Mouse (Mus musculus): Measurements from ENCODE around the gene Ssbp2.

The Ssbp2 gene

DNA sequence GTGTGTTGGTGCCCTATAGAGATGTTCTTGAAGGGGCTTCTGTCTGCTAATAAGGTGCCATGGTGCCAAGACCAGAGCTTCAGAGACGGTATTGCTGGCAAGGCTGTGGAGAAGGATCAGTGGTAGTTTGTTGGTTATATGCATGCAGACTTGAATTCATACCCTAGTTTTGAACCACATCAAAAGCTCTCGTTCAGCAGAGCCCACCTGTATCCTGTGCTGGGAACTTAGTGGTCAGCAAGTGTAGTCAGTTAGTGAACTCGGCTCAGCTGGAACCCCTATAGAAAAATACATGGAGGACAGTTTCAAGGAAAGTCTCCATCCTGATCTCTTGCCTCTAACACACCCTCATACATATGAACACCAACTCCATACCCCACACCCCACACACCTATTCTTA is 69.7 kb downstream of the Ssbp2 start:
- no peak for DNase-seq (ENCODE audit: low read depth, low spot score)

DNA sequence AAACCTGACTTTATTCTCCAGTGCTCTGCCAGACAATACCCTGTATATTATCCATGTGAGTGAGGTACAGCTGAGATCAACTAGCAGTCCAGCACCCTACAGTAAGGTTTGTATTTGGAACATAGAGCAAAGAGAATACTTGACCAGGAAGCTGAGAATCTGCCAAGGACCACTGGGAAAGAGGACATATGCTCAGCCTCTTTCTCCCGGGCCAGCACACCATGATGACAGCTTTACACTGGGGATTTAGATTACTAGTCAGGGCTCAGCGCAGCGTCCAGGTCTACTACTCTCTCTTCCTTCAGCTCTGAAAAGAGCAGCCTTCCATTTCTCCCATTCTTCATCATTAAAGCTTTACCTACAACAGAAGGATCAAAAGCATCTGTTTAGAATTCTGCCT is 76.6 kb downstream of the Ssbp2 start:
- DNase-seq (ENCODE audit: low read depth, low spot score): no peak

DNA sequence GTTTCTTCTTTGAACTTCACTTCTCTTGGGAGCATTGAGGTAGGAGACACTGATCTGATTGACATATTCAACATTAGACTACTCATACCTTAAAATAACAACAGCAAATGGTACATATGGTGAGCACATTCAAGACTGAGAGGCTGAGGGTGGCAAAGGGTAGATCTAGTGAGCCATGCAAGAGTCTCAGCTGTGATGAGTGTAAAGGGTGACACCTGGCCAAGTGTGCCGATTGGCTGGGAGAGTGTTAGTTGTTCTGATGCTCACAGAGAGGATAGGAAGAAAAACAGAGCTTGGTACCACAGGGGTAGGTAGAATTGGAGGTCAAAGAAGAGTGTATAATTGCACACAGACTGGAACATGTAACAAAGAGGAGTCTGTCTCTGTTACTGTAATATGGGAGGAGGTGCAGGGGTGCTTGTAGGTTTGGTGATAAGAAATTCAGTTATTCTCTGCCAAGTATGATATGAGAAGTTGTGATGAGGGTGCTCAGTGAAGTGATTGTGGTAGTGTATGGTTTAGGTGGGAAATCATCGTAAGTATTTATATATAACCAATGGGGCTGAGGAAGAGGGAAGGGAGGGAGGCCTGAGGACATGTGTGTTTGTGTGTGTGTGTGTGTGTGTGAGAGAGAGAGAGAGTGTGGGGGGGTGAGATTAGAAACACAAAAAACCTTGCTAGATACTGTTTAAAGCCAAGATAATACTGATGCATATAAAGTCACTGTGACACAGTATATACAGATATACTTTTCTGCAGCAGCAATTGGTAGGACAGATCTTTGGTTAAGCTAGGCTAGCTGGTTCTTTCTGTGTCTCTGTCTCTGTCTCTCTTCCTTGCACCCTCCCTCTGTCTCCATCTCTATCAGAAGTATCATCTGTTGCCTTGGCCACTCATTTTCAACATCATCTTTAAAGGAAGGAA is 80.3 kb downstream of the Ssbp2 start:
- DNase-seq (ENCODE audit: low read depth, low spot score): no peak

DNA sequence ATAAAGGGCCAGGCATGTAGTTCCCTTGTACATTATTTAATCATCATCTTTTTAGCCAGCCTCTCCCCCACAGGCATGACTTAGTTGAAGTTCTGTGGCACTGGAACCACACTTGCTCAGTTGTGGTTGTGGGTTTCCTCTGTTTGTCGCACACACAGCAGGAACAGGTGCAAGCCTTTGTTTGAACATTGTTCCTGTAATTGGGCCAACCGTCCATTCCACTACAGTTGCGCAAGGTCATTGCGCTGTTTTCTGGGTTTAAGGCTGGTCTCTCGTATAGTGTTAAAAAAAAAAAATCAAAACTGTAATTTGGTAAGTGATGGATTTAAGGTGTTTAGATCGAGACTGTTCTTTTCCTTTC is 81.0 kb downstream of the Ssbp2 start:
- DNase-seq (ENCODE audit: low read depth, low spot score): no peak

DNA sequence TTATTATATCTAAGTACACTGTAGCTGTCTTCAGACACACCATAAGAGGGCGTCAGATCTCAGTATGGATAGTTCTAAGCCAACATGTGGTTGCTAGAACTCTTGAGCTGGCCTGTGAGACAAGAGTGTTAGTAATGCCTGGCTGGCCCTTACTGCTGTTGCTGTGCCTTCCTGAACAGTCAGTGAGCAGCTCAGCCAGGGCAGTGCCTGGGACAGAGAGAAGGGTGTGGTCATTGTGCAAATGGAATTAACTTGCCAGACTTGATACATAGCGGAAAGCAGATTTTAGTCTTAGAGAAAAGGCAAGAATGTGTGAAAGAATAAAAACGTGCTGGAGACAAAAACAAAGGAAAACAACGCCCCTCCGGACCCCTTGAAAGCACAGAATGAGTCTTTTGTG is 83.5 kb downstream of the Ssbp2 start:
- no peak for DNase-seq (ENCODE audit: low read depth, low spot score)

DNA sequence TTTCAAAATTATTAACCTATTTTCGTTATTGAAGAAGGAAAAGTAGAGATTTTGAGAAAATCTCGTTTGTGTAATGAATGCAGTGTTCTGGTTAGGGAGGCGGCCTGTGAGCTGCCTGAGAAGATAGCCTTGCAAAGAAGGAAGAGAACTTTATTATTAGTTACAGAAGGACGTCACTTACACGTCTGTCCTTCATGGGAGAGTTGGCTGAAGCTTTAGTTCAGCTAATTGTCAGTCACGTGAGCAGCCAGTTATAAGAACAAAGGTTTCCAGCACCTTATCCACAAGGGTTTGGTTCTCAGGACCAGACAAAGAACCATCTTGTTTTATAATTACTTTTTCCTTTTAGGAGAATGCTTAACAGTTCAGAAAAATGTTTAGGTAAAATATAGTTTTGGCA is 104.0 kb downstream of the Ssbp2 start:
- DNase-seq (ENCODE audit: low read depth, low spot score): no peak

DNA sequence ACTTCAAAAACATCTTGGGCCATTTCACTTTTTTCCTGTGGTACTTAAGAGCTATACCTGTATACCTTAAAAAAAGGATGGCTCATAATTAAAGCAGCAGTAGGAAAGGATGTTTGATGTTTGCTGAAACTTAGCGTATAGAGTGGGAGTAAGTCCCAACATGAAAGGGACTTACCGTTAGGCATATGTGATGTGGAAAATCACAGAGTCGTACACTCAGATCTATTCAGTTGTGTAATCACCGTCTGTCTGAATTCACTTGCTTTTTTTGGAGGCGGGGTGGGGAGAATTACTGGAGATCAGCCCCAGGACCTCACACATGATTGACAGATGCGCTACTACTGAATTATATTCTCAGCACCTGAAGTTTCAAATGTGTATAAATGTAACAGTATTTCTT is 104.7 kb downstream of the Ssbp2 start:
- DNase-seq (ENCODE audit: low read depth, low spot score): no peak

DNA sequence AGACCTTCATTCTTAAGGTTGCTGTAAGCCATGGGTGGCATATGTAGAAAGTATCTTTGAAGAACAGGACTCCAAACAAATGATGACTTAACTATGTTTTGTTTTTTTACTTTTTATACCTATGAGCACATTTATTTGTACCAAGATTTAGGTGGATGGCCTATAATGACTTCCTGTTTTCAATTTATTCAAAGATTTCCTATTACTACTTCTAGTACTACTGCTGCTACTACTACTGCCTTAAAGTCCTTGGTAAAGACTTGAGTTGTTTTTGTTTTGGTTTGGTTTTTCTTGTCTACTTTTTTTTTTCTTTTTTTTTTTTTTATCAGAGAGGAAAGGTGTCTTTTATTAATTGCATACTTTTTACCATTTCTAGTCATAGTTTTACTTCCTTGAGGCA is 121.4 kb downstream of the Ssbp2 start:
- no peak for DNase-seq (ENCODE audit: low read depth, low spot score)

DNA sequence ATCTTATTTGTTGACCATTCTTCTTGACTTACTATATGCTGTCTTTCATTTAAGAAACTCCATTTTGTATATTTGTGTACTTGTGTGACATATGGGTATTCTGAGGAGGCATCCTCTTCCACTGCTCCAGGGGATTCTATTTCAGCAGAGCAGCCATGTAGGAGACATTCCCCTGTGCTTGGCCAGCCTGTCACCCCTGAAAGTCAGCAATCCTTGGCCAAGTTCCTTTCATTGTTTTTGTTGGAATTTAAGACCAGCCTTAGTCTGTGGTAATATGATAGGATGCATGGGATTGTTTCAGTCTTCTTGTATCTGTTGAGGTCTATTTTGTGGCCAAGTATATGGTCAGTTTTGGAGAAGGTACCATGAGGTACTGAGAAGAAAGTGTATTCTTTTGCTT is 122.1 kb downstream of the Ssbp2 start:
- no peak for DNase-seq (ENCODE audit: low read depth, low spot score)

DNA sequence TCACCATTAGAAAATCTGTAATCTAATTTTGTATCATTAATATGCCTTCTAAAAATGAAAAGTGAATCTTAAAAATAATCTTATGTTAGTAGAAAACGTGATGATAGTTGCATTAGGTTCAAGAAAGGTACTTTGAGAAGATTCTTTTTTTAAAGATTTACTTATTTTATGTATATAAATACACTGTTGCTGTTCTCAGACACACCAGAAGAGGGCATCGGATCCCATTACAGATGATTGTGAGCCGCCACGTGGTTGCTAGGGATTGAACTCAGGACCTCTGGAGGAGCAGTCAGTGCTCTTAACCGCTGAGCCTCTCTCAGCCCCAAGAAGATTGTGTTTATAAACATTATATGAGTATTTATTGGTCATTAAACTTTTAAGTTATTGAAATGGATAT is 126.3 kb downstream of the Ssbp2 start:
- DNase-seq (ENCODE audit: low read depth, low spot score): no peak

DNA sequence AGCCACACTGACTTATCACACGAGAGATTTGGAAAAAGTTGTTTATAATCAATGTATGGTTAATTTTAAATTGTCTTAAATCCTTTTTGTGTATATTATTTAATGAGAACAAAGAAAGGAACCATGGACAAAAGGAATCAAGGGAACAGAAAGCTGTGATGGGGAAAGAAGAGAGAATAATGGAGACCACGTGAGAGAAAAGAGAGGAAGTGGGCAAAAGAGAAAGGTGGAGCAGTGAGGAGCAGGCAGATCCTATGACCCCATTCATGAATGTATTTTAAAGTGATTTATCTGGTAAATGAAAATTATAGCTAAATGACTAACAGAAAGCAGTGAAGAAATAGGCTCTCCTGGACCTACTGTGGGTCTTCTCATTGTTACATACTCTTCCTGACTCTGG is 128.4 kb downstream of the Ssbp2 start:
- no peak for DNase-seq (ENCODE audit: low read depth, low spot score)

DNA sequence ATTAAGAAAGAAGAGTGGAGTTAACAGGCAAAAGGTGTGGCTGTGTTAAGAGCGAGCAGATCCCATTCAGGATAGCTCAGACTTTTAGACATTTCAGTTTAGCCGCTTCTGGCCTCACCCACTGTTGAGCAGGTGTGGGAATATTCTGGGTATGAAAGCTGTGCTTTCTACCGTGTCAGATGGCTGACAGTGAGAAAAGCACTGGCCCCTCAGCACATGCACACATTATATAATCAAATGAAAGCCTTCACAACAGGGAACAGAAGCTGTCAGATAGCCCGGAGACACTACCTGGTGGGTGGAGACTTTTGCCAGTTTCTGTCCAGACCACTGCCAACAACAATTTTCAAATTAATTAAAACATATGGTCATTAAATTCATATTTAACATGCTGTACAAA is 131.8 kb downstream of the Ssbp2 start:
- DNase-seq (ENCODE audit: low read depth, low spot score): no peak

DNA sequence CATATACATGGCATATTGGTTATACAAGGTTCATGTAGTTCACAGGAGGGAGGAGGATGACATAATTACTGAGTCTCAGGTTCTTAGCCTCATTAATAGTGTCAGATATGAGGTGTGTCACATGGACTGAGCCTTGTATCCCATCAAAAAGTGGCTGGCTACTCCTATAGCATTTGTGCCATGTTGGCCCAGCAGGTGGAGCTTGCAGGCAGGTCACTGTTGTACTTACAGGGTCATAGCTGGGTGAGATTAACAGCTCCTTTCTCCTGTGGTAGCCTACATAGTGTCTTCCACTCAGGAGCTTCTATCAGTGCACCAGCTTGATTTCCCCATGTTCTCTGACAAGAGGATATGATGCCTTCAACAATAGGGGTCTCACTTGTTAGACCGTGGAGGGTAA is 135.2 kb downstream of the Ssbp2 start:
- no peak for DNase-seq (ENCODE audit: low read depth, low spot score)

DNA sequence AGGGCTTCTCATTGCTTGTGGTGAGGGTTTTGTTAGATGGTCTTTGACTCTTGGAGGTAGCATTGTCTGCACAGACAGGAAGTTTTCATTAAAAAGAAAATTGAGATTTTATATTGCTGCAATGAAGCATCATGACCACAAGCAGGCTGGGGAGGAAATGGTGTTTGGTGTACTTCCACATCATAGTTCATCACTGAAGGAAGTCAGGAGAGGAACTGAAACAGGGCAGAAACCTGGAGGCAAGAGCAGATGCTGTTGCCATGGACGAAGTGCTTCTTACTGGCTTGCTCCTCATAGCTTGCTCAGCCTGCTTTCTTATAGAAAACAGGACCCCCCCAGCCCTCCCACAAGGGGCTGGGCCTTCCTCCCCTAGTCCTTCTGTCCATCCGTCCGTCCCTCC is 139.5 kb downstream of the Ssbp2 start:
- no peak for DNase-seq (ENCODE audit: low read depth, low spot score)

DNA sequence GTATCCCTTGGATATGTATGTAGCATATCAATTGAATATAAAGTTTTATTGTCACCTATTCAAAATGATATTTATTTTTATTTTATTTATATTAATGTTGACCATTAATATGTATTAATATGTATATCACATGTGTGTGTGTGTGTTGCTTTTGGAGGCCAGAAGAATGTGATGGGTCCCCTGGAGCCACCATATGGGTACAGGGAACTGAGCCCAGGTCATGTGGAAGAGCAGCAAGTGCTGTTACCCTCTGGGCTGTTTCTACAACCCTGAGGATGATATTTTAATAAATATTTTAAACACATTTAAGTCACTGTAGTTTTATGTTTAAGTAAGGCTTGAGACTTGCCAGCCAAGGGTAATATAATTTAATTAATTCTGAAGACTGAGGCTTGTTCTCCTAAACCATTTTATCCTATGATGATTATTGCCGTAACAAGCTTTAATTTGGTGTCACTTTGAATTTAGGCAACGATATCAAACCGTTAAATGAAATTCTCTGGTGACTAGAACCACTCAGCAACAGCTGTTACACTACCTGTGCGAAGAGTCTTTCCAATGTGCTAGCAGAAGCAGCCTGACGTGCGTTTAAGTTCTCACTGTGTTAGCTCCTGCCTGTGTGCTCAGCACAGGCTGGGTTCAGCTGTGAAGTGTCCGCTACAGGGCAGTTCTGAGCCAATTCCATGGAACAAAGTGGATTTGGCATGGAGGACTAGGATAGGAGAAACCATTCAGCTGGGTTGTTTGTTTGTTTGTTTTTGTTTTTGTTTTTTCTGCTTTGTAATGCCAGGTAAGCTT is 145.2 kb downstream of the Ssbp2 start:
- DNase-seq (ENCODE audit: low read depth, low spot score): no peak

DNA sequence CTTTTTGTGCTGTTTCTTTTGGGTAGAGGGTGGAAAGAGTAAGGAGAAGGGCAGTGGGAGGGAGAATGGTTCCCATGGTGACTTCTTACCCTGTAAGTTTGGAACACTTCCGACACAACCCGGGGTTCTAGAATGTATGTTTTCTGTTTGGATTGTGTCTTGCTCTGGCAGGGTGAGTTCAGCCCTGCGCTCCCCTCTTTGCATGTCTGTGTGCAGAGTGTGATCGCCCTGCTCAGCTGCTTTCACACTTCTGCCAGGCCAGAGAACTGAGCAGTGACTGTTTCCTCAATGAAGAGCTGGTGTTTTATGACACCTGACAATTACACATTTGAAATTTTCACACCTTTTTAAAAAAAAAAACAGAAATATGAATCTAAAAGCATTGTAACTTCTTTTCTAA is 150.5 kb downstream of the Ssbp2 start:
- no peak for DNase-seq (ENCODE audit: low read depth, low spot score)

DNA sequence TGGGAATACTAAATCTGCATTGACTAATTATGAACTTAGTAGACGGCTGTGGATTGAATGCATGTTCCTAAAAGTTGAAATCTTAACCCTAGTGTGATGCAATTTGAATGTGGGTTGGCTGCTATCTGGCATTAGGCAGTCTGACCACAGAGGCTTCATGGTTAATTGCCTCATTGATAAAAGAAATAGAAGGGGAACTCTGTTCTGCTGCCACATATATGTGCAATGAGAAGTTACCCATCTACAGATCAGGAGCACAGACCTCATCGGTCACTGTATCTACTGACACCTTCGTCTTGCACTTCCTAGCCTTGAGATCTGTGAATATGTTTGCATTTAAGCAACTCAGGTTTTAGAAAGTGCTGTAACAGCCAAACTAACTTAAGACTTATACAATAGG is 151.8 kb downstream of the Ssbp2 start:
- DNase-seq (ENCODE audit: low read depth, low spot score): no peak

DNA sequence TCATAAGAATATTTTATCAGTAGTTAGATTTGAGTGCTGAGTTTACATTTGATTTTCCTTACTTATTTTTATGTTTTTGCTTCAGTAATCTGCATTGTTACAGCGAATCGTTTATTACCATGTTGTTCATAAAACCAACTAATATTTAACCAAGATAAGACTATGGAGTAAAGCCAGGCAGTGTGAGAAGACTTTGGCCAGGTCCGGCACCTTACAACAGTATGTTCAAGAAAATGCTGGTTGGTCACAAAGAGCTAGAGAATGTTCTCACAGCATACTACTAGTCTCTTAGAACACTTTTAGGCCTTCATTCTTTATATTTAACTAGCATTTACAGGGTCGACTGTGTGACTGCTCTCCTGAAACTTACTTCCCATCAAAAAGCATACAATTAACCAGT is 152.5 kb downstream of the Ssbp2 start:
- DNase-seq (ENCODE audit: low read depth, low spot score): no peak

DNA sequence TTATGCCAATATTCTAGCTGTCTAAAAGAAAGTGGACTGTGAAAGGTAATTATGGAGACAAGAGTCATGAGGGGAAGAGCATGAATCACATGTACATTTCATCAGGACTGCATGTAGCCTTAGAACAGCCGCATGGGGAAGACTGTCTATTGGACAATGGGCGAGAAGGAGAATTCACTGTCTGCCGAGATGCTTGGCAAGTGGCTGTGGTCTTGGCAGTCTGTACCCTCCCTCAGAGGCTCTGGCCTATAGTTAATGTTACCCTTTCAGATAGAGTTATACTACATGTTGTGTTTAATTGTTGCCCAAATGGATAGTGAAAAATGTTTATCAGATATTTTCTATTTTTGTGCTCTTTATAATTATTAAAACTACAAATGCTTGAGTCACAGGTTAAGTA is 156.0 kb downstream of the Ssbp2 start:
- no peak for DNase-seq (ENCODE audit: low read depth, low spot score)

DNA sequence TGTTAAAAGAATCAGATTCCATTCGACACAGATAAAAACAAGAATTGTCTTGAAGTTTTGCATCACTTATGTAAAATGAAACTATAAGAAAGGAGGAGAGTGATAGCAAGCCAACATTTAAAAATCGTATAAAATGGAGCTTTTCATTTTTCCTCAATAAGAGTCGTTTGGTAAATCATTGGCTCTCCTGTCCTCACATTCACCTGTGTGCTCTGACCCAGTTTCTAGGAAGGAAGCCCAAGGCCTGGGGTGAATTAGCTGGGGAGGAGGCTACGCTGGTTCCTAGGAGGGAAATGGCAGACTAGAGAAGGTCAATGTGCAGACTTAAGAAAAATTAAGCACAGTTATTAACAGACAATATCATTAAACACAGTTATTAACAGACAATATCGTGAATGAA is 156.8 kb downstream of the Ssbp2 start:
- DNase-seq (ENCODE audit: low read depth, low spot score): no peak

DNA sequence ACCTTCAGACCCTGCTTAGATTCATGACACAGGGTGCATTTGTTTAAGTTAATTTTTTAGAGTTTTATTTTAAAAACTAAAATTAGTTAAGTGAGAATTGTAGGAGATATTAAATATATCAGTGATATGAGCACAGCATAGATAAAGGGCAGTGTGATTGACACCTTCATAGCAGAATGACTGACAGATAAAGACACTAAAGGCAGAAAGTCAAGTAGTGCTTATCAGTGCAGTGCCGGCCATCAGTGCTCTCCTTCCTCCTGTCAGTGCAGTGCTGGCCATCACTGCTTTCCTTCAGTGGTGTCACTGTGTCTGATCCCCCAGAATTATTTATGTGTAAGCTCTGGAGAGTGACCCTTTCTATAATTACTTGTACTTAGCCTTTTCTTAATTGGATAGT is 159.3 kb downstream of the Ssbp2 start:
- DNase-seq (ENCODE audit: low read depth, low spot score): no peak

DNA sequence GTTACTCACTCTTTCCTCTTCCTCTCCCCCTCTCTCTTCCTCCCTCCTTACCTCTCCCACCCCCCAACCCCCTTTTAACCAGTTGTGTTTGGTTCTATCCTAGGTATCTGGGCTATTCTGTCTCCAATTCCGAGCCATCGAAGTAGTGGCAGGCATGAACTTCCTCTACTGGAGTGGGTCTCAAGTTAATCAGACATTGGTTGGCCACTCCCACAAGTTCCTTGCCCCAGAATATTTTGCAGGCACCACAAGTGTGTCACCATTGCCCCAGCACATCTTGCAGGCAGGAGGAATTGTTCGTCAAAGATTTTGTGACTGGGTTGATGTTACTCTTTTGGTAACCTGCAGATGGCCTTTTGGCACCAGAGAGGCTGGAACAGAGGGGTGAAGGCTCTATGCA is 160.5 kb downstream of the Ssbp2 start:
- DNase-seq (ENCODE audit: low read depth, low spot score): no peak

DNA sequence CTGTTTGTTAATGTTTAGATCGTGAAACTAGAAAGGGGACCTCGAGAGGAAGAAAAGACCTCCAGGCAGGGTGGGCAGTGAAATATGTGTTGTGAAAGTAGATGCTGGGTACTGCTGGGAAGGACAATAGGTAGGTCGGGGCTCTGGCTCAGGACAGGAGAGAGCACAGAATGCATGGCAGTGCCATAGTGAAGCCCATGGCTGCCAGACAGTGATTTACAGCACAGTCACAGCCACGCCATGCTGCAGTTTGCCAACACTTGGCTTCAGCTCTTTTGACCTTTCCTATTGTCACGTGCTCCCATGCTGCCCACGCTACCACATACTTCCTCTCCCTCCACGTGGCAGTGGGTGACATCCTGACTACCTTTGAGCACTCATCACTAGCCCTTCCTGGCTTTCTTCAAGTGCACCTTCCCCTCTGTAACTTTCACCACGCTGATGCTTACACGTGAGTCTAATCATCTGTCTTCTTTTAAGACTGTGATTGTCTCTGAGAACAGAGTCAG is 171.3 kb downstream of the Ssbp2 start:
- no peak for DNase-seq (ENCODE audit: low read depth, low spot score)
